Mouse (Mus musculus) neural tube, embryonic 11.5 days (tissue): ENCODE data around the gene Fam110a. TPM values are rescaled to one million over a fixed set of nuclear protein-coding genes. Genes with fewer than 3 reads are reported as not detected.

Source experiments
- ATAC-seq: fragments of 200-750 bp; cut with Nextera tagmentation; 2 replicates; pipeline ENCODE4 v1.8.0; 2017; ENCODE audit warnings: moderate number of reproducible peaks, mild to moderate bottlenecking, moderate TSS enrichment, moderate library complexity; ENCODE audit not compliant: insufficient read depth, low FRiP score, low TSS enrichment
- DNase-seq: peaks from one replicate; pipeline ENCODE4 v3.0.0-alpha.2; 2015; ENCODE audit warnings: low spot score
- H3K27ac ChIP-seq: fragments of 300-500 bp; sonication (generic); 2 replicates; pipeline ENCODE4 v1.5.1; 2014; ENCODE audit warnings: low read depth, mild to moderate bottlenecking, low read length
- H3K27me3 ChIP-seq: fragments of 300-500 bp; sonication (generic); 2 replicates; pipeline ENCODE4 v1.6.1; 2014; ENCODE audit warnings: mild to moderate bottlenecking, low read length, mixed read lengths; ENCODE audit not compliant: control insufficient read depth, insufficient read depth
- H3K36me3 ChIP-seq: fragments of 300-500 bp; sonication (generic); 2 replicates; pipeline ENCODE4 v1.6.1; 2014; ENCODE audit warnings: mild to moderate bottlenecking, low read length, moderate library complexity, mixed read lengths; ENCODE audit not compliant: control insufficient read depth, insufficient read depth
- H3K4me1 ChIP-seq: fragments of 300-500 bp; sonication (generic); 2 replicates; pipeline ENCODE4 v1.6.1; 2014; ENCODE audit warnings: low read length, mixed read lengths; ENCODE audit not compliant: control insufficient read depth, insufficient read depth
- H3K4me2 ChIP-seq: fragments of 300-500 bp; sonication (generic); 2 replicates; pipeline ENCODE4 v1.6.1; 2014; ENCODE audit warnings: low read depth, mild to moderate bottlenecking, moderate library complexity
- H3K4me3 ChIP-seq: fragments of 300-500 bp; sonication (generic); 2 replicates; pipeline ENCODE4 v1.5.1; 2014; ENCODE audit warnings: low read depth, low read length
- H3K9ac ChIP-seq: fragments of 300-500 bp; sonication (generic); 2 replicates; pipeline ENCODE4 v1.6.1; 2014; ENCODE audit warnings: mild to moderate bottlenecking, low read length
- H3K9me3 ChIP-seq: fragments of 300-500 bp; sonication (generic); 2 replicates; pipeline ENCODE4 v1.6.1; 2016; ENCODE audit warnings: low read length; ENCODE audit not compliant: control insufficient read depth
- WGBS: fragments of 180-500 bp; shearing (Covaris S2); extraction: QIAGEN DNeasy Blood & Tissue Kit; methylation state at CpG from one replicate; pipeline ENCODE4 v1.1.7; 2014; 5-methylcytosine and 5-hydroxymethylcytosine counted together
- microRNA counts: library from miRNA; unstranded; fragments of <30 nt; microRNA quantifications from one replicate; lab custom pipeline; 2015
- microRNA-seq: library from miRNA; unstranded; fragments of <30 nt; microRNA quantifications from one replicate; pipeline ENCODE4, GENCODE M21; 2016
- polyA plus RNA-seq: library from polyadenylated mRNA; unstranded; fragments of >200 nt; fragmentation: Nextera tagmentation; extraction: Ambion mirVana; gene quantifications from 2 replicates; pipeline ENCODE4 v1.2.1, GENCODE M21; 2014

The Fam110a gene
- polyA plus RNA-seq, 1 experiment from 2014 or later = 92.9 TPM

GRCm38 (mm10) chr2:151921068-151921467, 59.0 kb downstream of the Fam110a start:
- no peaks in the 10 kb centered on the region for H3K36me3 ChIP-seq
- H3K4me3 ChIP-seq = no peak overlapping the region
- no peaks in the 10 kb centered on the region for H3K4me1 ChIP-seq
- H3K27me3 ChIP-seq = no peaks in the 10 kb centered on the region
- WGBS = 76% methylated on average over 8 of the region's 8 CpGs
- ATAC-seq = no peak
- no peaks in the 10 kb centered on the region for H3K9me3 ChIP-seq
- DNase-seq = no peak
- no peak overlapping the region for H3K9ac ChIP-seq
- H3K27ac ChIP-seq = no peak overlapping the region
- H3K4me2 ChIP-seq = no peak overlapping the region

MicroRNA genes within 50 kb of the gene (microRNA counts, 519-probe panel; counts per million panel counts)
- microRNA mmu-miR-1953 (lab: Ali Mortazavi, UCI) = 171 counts per million, percentile 57 among the panel's probes with 10 or more counts

Small RNAs within 50 kb of the gene (microRNA-seq; reads per million reads assigned to microRNA genes)
- gene Mir1953 = 1.0 reads per million

Other genes with a start within 250 kb of the Fam110a start
- gene Psmf1, start 236.0 kb downstream of the Fam110a start, polyA plus RNA-seq = 45.6 and 52.6 TPM in 2 replicates
- 0.28 and 0.62 TPM in 2 replicates for gene Rspo4, start 137.3 kb downstream of the Fam110a start, polyA plus RNA-seq
- gene Angpt4, start 69.0 kb downstream of the Fam110a start, polyA plus RNA-seq = 0.23 and 0.34 TPM in 2 replicates
- 1.0 and 1.1 TPM in 2 replicates for gene Slc52a3, start 16.3 kb upstream of the Fam110a start, polyA plus RNA-seq
- 23.0 and 25.1 TPM in 2 replicates for gene Scrt2, start 101.3 kb upstream of the Fam110a start, polyA plus RNA-seq
- gene Srxn1, start 125.3 kb upstream of the Fam110a start, polyA plus RNA-seq = 17.5 and 18.8 TPM in 2 replicates
- gene Tcf15, start 163.3 kb upstream of the Fam110a start, polyA plus RNA-seq = 40.9 and 41.0 TPM in 2 replicates
- gene Csnk2a1, start 246.6 kb upstream of the Fam110a start, polyA plus RNA-seq = 62.8 and 68.4 TPM in 2 replicates